Mouse (Mus musculus) left cerebral cortex, postnatal 36 days (tissue): ENCODE results near the gene Dnaaf2. TPM values are rescaled to one million over a fixed set of nuclear protein-coding genes. Genes with fewer than 3 reads are reported as not detected.

Experiments used
- microRNA-seq: library from miRNA; unstranded; fragments of <30 nt; microRNA quantifications from one replicate; pipeline ENCODE4 v1.2.0, GENCODE M21; 2022
- total RNA-seq, 2 experiments: library from RNA; stranded (reverse); gene quantifications; 2 replicates each; pipeline ENCODE4 v1.2.3; 2021

The Dnaaf2 gene
- total RNA-seq, 2 experiments from 2014 or later, result 1.8 to 1.9 TPM

Small RNAs within 50 kb of the gene (microRNA-seq; reads per million reads assigned to microRNA genes)
- gene Gm47287 (not detected), gene Gm47295 (1.0 reads per million)

Other genes with a start within 250 kb of the Dnaaf2 start
- 1,000 to 10,000 TPM; 1,009 to 1,161 TPM for gene Rps29, start 39.2 kb downstream of the Dnaaf2 start, total RNA-seq
- gene Lrr1, start 29.6 kb downstream of the Dnaaf2 start, total RNA-seq, result not detected
- 100 to 1,000 TPM; 165 to 192 TPM for gene Rpl36al, start 14.3 kb downstream of the Dnaaf2 start, total RNA-seq
- 10 to 100 TPM; 27.3 to 30.7 TPM for gene Mgat2, start 14.3 kb downstream of the Dnaaf2 start, total RNA-seq
- 1 to 10 TPM; 2.1 to 5.6 TPM for gene Gm49383, start 1.3 kb downstream of the Dnaaf2 start, total RNA-seq
- 1 to 10 TPM; 2.2 to 2.8 TPM for gene Gm49384, start 5.8 kb upstream of the Dnaaf2 start, total RNA-seq
- under 1 TPM in 1 of 2 experiments, not detected in 1; 0.79 TPM for gene Pole2, start 29.8 kb upstream of the Dnaaf2 start, total RNA-seq
- gene Klhdc1, start 42.7 kb upstream of the Dnaaf2 start, total RNA-seq, result 10 to 100 TPM; 19.0 to 22.5 TPM
- 100 to 1,000 TPM; 128 to 146 TPM for gene Klhdc2, start 98.3 kb upstream of the Dnaaf2 start, total RNA-seq
- 10 to 100 TPM; 35.9 to 53.2 TPM for gene Nemf, start 158.7 kb upstream of the Dnaaf2 start, total RNA-seq
- 10 to 100 TPM; 49.9 to 61.4 TPM for gene Arf6, start 173.7 kb upstream of the Dnaaf2 start, total RNA-seq
- gene Gm9887, start 174.0 kb upstream of the Dnaaf2 start, total RNA-seq, result 1 to 10 TPM in 1 of 2 experiments, under 1 TPM in 1; 0.93 to 1.7 TPM